Comparison of ENCODE assay signal across 8 mouse cellular contexts in the genomic region with DNA sequence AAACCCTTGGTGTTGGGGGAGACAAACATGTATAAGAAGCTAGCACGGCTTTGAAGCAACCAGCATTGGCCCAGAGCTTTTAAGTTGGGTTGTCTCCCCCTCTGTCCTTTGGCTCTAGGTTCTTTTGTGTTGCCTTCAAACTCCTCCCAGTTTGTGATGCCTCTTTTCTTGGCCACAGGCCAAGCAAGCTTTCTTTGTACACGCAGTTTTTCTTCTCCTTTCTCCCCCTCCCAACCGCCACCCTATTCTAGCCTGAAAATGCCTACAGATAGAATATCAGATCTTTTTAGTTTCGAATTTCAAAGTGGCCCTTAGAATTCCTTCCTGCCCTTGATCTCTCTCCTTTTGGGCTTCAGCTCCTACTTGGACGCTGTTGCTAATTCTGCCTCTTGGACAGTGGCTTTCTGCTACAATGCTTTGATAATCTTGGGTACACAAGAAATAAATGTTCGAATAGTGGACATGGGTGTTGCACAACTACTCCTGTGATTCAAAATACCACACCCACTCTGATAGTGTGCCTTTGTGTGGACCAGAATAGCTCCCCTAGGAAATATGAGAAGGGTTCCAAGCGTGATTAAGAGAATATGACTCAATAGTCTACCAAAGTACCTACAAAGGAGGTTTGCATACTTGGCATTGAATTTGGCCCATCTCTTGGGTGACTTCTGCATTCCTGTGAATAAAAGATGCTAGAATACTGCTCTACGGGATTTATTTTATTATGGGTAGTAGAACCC.
A peak's percentile ranks its signal among the peaks of the same experiment; 100 is the strongest.
DNase-seq lines count a peak whose midpoint lies in the region; ATAC-seq lines count a peak whose summit lies in the region.

No protein-coding gene starts in this region.

- no peak for ATAC-seq in heart, embryonic 12.5 days (ENCODE audit: insufficient number of reproducible peaks, low FRiP score)
- no peak for ATAC-seq in heart, embryonic 14.5 days (ENCODE audit: insufficient number of reproducible peaks, insufficient read depth, low FRiP score, low read depth)
- peak; percentile 82 for ATAC-seq in stomach, embryonic 16.5 days (ENCODE audit: insufficient read depth, low FRiP score)

- H3K9ac ChIP-seq in heart, embryonic 12.5 days = no peak overlapping the region
- H3K9ac ChIP-seq in heart, embryonic 14.5 days (ENCODE audit: low read length) = no peak overlapping the region
- no peak overlapping the region for H3K9ac ChIP-seq in stomach, embryonic 16.5 days (ENCODE audit: low read length)

- H3K4me3 ChIP-seq in heart, embryonic 12.5 days = no peak overlapping the region
- H3K4me3 ChIP-seq in heart, embryonic 14.5 days (ENCODE audit: control insufficient read depth in 1 of 2, insufficient read depth in 1 of 2, low read depth in 1 of 2, low read length in 2 of 2) = no peak overlapping the region
- H3K4me3 ChIP-seq in stomach, embryonic 16.5 days (replicated peaks; ENCODE audit: low read length) = no peak overlapping the region

- peak overlapping the region; percentile 64 for H3K27ac ChIP-seq in heart, embryonic 12.5 days (ENCODE audit: poor library complexity, severe bottlenecking)
- H3K27ac ChIP-seq in heart, embryonic 14.5 days (replicated peaks in 1 of 2; ENCODE audit: control insufficient read depth in 1 of 2, insufficient read depth in 1 of 2, low read depth in 2 of 2, low read length in 2 of 2) = peak overlapping the region; percentile 24 to 39
- H3K27ac ChIP-seq in stomach, embryonic 16.5 days (ENCODE audit: low read length) = peak overlapping the region; percentile 10; the same call in 1 of the 2 replicates

- peaks cover 19% of the 10 kb centered on the region for H3K4me1 ChIP-seq in heart, embryonic 12.5 days (replicated peaks)
- H3K4me1 ChIP-seq in heart, embryonic 14.5 days (ENCODE audit: control insufficient read depth in 2 of 2, insufficient read depth in 2 of 2, low read length in 2 of 2) = peaks cover 7 to 12% of the 10 kb centered on the region in 2 experiments
- peaks cover 3% of the 10 kb centered on the region; the same call in 1 of the 2 replicates for H3K4me1 ChIP-seq in stomach, embryonic 16.5 days (ENCODE audit: control insufficient read depth, insufficient read depth, low read length)

- H3K9me3 ChIP-seq in heart, embryonic 12.5 days (replicated peaks) = no peaks in the 10 kb centered on the region
- H3K9me3 ChIP-seq in heart, embryonic 14.5 days (ENCODE audit: control insufficient read depth, low read length) = no peaks in the 10 kb centered on the region
- H3K9me3 ChIP-seq in stomach, embryonic 16.5 days (replicated peaks; ENCODE audit: control insufficient read depth, low read length) = no peaks in the 10 kb centered on the region

- no peak for DNase-seq in heart, postnatal 25 days (ENCODE audit: low spot score)
- peak; percentile 42 for DNase-seq in testis, postnatal 10 days (ENCODE audit: low spot score)
- DNase-seq in testis, postnatal 14 days (ENCODE audit: low spot score) = no peak
- no peak for DNase-seq in gastrocnemius, postnatal 10 days
- no peak for DNase-seq in cerebellum, adult 11-12 months

- H3K36me3 ChIP-seq in heart, embryonic 12.5 days = no peaks in the 10 kb centered on the region
- H3K36me3 ChIP-seq in heart, embryonic 14.5 days (ENCODE audit: control insufficient read depth, insufficient read depth, low read length) = no peaks in the 10 kb centered on the region
- H3K36me3 ChIP-seq in stomach, embryonic 16.5 days (ENCODE audit: control insufficient read depth, insufficient read depth, low read length) = no peaks in the 10 kb centered on the region

- H3K27me3 ChIP-seq in heart, embryonic 12.5 days (replicated peaks) = no peaks in the 10 kb centered on the region
- H3K27me3 ChIP-seq in heart, embryonic 14.5 days (ENCODE audit: control insufficient read depth, insufficient read depth, low read length) = no peaks in the 10 kb centered on the region
- no peaks in the 10 kb centered on the region for H3K27me3 ChIP-seq in stomach, embryonic 16.5 days (ENCODE audit: control insufficient read depth, insufficient read depth, low read length)

- intact Hi-C loops in heart, postnatal 25 days (cut with DNase I) = loop anchor here (10.0 kb wide), 1 partner anchor 1098 kb away; no protein-coding TSS in a partner anchor

- H3K4me2 ChIP-seq in heart, embryonic 12.5 days = peak overlapping the region; percentile 27; the same call in 1 of the 2 replicates
- peak overlapping the region; percentile 41 for H3K4me2 ChIP-seq in heart, embryonic 14.5 days (ENCODE audit: low read length)
- no peak overlapping the region for H3K4me2 ChIP-seq in stomach, embryonic 16.5 days (ENCODE audit: low read depth, low read length)

- 41% methylated on average over 8 of the region's 8 CpGs for WGBS in heart, embryonic 12.5 days
- 24% methylated on average over 8 of the region's 8 CpGs for WGBS in heart, embryonic 14.5 days
- WGBS in stomach, embryonic 16.5 days = 45% methylated on average over 8 of the region's 8 CpGs

Comparison
In these comparisons a context has a peak if more than half of its experiments do, and no peak if none do; other contexts are left out.
1. H3K27ac ChIP-seq: peak in every context shown above with its lines; median percentile 64 in heart, embryonic 12.5 days; 32 in heart, embryonic 14.5 days; 10 in stomach, embryonic 16.5 days.